16 mouse cellular contexts compared by ENCODE assay signal in the genomic region with DNA sequence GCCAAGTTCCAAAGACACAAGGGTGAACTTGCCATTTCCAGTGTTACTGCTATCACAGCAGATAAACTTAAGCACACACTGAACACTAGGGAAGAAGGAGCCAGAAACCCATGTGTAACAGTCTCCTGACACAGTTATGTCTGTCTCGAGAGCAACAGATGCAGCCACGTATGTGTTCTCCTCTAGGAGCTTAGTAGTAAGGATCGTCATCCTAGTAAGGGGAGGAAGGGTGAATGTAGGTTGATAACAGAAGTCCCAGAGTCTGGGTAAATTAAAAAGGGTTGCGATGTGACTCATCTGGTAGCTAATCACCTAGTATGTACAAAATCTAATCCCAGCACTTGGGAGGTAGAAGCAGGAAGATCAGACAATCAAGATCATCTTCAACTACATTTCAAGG. TPM values are rescaled to one million over a fixed set of nuclear protein-coding genes. Genes with fewer than 3 reads are reported as not detected.
A peak's percentile ranks its signal among the peaks of the same experiment; 100 is the strongest.
DNase-seq lines count a peak whose midpoint lies in the region; ATAC-seq lines count a peak whose summit lies in the region.
"Had no signal": no experiment of that assay in that cellular context is flagged by ENCODE, and none has a peak within 500 bp of the region (broad histone marks: within the 10 kb centered on the region; RNA-seq: fewer than 3 reads in every experiment).

No protein-coding gene starts in this region.

- H3K4me3 ChIP-seq in heart, embryonic 13.5 days, result no peak overlapping the region
- no peak overlapping the region for H3K4me3 ChIP-seq in heart, embryonic 10.5 days
- H3K4me3 ChIP-seq in liver, embryonic 15.5 days (replicated peaks), result no peak overlapping the region
- H3K4me3 ChIP-seq: limb, embryonic 10.5 days had no signal

- 28% methylated on average over 4 of the region's 4 CpGs for WGBS in heart, embryonic 13.5 days
- WGBS in heart, embryonic 10.5 days, result 54% methylated on average over 4 of the region's 4 CpGs
- WGBS in liver, embryonic 15.5 days (ENCODE audit: insufficient replicate concordance), result 20% methylated on average over 4 of the region's 4 CpGs

- H3K27ac ChIP-seq in heart, embryonic 13.5 days (replicated peaks), result peak overlapping the region; percentile 59
- H3K27ac ChIP-seq in heart, embryonic 10.5 days, result no peak overlapping the region
- H3K27ac ChIP-seq in liver, embryonic 15.5 days (replicated peaks), result peak overlapping the region; percentile 14
- H3K27ac ChIP-seq: limb, embryonic 10.5 days had no signal

- peaks cover 31% of the 10 kb centered on the region for H3K4me1 ChIP-seq in heart, embryonic 13.5 days
- H3K4me1 ChIP-seq in heart, embryonic 10.5 days, result peaks cover 18% of the 10 kb centered on the region
- peaks cover 45% of the 10 kb centered on the region for H3K4me1 ChIP-seq in liver, embryonic 15.5 days (replicated peaks)

- ATAC-seq in heart, embryonic 13.5 days (ENCODE audit: extremely low read depth, insufficient number of reproducible peaks, low FRiP score, low TSS enrichment), result no peak
- ATAC-seq in liver, embryonic 15.5 days (ENCODE audit: insufficient read depth), result no peak
- ATAC-seq in inflammation-experienced regulatory T-cells, adult 6 months, result no peak

- H3K9ac ChIP-seq in heart, embryonic 13.5 days, result peak overlapping the region; percentile 61; the same call in 1 of the 2 replicates
- no peak overlapping the region for H3K9ac ChIP-seq in liver, embryonic 15.5 days

- no peaks in the 10 kb centered on the region for H3K9me3 ChIP-seq in heart, embryonic 13.5 days
- H3K9me3 ChIP-seq in heart, embryonic 10.5 days, result no peaks in the 10 kb centered on the region
- no peaks in the 10 kb centered on the region for H3K9me3 ChIP-seq in liver, embryonic 15.5 days (replicated peaks)
- H3K9me3 ChIP-seq: limb, embryonic 10.5 days had no signal

- H3K4me2 ChIP-seq in heart, embryonic 13.5 days, result peak overlapping the region; percentile 40
- peak overlapping the region; percentile 21 for H3K4me2 ChIP-seq in liver, embryonic 15.5 days
- H3K4me2 ChIP-seq: midbrain, embryonic 11.5 days had no signal

- no peaks in the 10 kb centered on the region for H3K27me3 ChIP-seq in heart, embryonic 13.5 days (replicated peaks)
- H3K27me3 ChIP-seq in heart, embryonic 10.5 days (ENCODE audit: insufficient read depth, poor library complexity, severe bottlenecking), result no peaks in the 10 kb centered on the region
- H3K27me3 ChIP-seq in liver, embryonic 15.5 days, result no peaks in the 10 kb centered on the region
- H3K27me3 ChIP-seq: CH12.LX had no signal

- DNase-seq in heart, embryonic 10.5 days (ENCODE audit: low spot score), result no peak
- DNase-seq in MEL-GATA-1-ER (ENCODE audit: extremely low read depth, low read depth), result peak; percentile 62
- DNase-seq in c-Kit-positive CD71-positive TER-119-negative erythroid progenitor cells, embryonic 14.5 days (ENCODE audit: low read depth), result peak; percentile 62
- DNase-seq in layer of hippocampus, postnatal 14 days (ENCODE audit: low spot score in 2 of 2), result no peak
- DNase-seq: adrenal gland, adult 8-10 months; cerebellum, adult 9-11 months; kidney, postnatal 14 days; layer of hippocampus, postnatal 36 days; right cerebral cortex, postnatal 25 days; thymus, postnatal 14 days had no signal

- H3K36me3 ChIP-seq in heart, embryonic 13.5 days, result no peaks in the 10 kb centered on the region
- H3K36me3 ChIP-seq in heart, embryonic 10.5 days, result no peaks in the 10 kb centered on the region
- no peaks in the 10 kb centered on the region for H3K36me3 ChIP-seq in liver, embryonic 15.5 days (replicated peaks)
- H3K36me3 ChIP-seq: limb, embryonic 10.5 days had no signal

RNA-seq across cellular contexts. Expression of gene Clcn3, which starts 33.2 kb away (rescaled TPM):
- 19.6 and 21.2 TPM in 2 replicates for polyA plus RNA-seq in heart, embryonic 13.5 days (2015; fragmentation: Nextera tagmentation; extraction: Ambion mirVana)
- polyA plus RNA-seq in heart, embryonic 10.5 days (2016; fragmentation: Nextera tagmentation; extraction: Ambion mirVana), result 21.7 and 26.0 TPM in 2 replicates
- polyA plus RNA-seq in liver, embryonic 15.5 days (2015; fragmentation: Nextera tagmentation; extraction: Ambion mirVana), result 37.5 and 40.0 TPM in 2 replicates
- 10 to 100 TPM; 19.2 to 24.6 (median 24.4) TPM for polyA plus RNA-seq in inflammation-experienced regulatory T-cells, adult 6 months (2017; shearing (Covaris generic))
- 100 to 1,000 TPM; 139 to 143 TPM for total RNA-seq in layer of hippocampus, postnatal 14 days (2021)

RNA-seq across cellular contexts. Expression of gene Nek1, which starts 43.1 kb away (rescaled TPM):
- 10.6 and 11.6 TPM in 2 replicates for polyA plus RNA-seq in heart, embryonic 13.5 days (2015; fragmentation: Nextera tagmentation; extraction: Ambion mirVana)
- 12.8 and 13.7 TPM in 2 replicates for polyA plus RNA-seq in heart, embryonic 10.5 days (2016; fragmentation: Nextera tagmentation; extraction: Ambion mirVana)
- 6.9 and 7.1 TPM in 2 replicates for polyA plus RNA-seq in liver, embryonic 15.5 days (2015; fragmentation: Nextera tagmentation; extraction: Ambion mirVana)
- 1 to 10 TPM; 5.5 to 7.3 (median 5.7) TPM for polyA plus RNA-seq in inflammation-experienced regulatory T-cells, adult 6 months (2017; shearing (Covaris generic))
- 10 to 100 TPM; 27.6 to 29.7 TPM for total RNA-seq in layer of hippocampus, postnatal 14 days (2021)

RNA-seq across cellular contexts. Expression of gene Hpf1, which starts 59.6 kb away (rescaled TPM):
- 64.2 and 65.0 TPM in 2 replicates for polyA plus RNA-seq in heart, embryonic 13.5 days (2015; fragmentation: Nextera tagmentation; extraction: Ambion mirVana)
- 75.3 and 98.3 TPM in 2 replicates for polyA plus RNA-seq in heart, embryonic 10.5 days (2016; fragmentation: Nextera tagmentation; extraction: Ambion mirVana)
- 60.8 and 68.3 TPM in 2 replicates for polyA plus RNA-seq in liver, embryonic 15.5 days (2015; fragmentation: Nextera tagmentation; extraction: Ambion mirVana)
- polyA plus RNA-seq in inflammation-experienced regulatory T-cells, adult 6 months (2017; shearing (Covaris generic)), result 10 to 100 TPM; 51.7 to 89.8 (median 56.8) TPM
- 10 to 100 TPM; 41.8 to 44.0 TPM for total RNA-seq in layer of hippocampus, postnatal 14 days (2021)

Comparison
In these comparisons a context has a peak if more than half of its experiments do, and no peak if none do; other contexts are left out.
1. DNase-seq: peak in MEL-GATA-1-ER (single experiment) and c-Kit-positive CD71-positive TER-119-negative erythroid progenitor cells, embryonic 14.5 days (single experiment); none in heart, embryonic 10.5 days (single experiment) and layer of hippocampus, postnatal 14 days (0 of 2).